Mouse (Mus musculus) cerebellum, adult 8-10 months (tissue): ENCODE results near the gene Zfp954.
"Not testable (repeated sequence)": the region's sequence is repeated elsewhere in the genome, so short reads cannot be mapped to it uniquely, and the experiment has no call there.

Source experiments
- DNase-seq: peaks from one replicate; pipeline ENCODE4 v3.0.0; 2022

Gene Zfp954

GRCm38 (mm10) chr7:7120921-7121601, at the start of gene Zfp954:
Gene Zfp954, minus strand, starts transcription at chr7:7121488.
- peak; percentile 82 for DNase-seq

DNA sequence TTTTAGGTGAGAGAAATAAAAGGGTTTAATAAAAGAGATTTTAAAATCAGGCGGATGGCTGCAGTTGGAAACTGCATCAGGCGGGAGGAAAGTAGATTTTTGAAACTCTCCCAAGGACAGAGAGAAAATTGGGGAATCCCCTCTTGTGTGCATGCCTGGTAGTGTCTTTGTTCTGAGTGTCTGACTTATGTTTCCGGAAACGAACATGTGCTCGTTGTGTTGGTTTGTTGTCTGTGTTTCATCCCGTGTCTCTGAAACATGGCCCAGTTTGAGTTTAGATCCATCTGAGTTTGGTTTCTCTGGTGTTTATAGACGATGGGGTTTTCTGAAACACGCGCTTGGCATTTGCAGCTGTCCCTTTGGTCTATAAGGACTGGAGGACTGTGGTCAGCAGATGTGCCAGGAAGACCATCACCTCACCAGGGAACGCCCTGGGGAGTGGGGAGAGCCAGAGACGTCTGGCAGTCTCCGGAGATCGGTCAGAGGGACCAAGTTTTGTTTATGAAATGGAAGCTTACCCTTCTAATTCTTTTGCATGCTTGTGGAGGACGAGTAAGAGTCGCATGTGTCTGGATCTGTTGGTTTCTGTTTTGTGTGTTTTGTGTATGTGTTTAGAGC, 24.8 kb upstream of the Zfp954 start:
- DNase-seq = no peak

DNA sequence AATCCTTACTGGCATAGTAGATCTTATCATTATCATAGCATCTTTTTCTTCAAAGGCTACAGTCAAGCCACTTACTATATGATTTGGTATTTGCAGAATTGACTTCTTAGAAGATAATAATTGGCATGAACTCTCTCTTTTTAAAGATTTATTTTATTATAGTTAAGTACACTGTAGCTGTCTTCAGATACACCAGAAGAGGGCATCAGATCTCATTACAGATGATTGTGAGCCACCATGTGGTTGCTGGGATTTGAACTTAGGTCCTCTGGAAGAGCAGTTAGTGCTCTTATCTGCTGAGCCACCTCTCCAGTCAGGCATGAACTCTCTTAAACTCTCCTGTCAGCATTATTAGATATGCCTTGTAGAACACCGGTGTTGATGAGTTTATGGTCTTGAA, 22.9 kb upstream of the Zfp954 start:
- DNase-seq = no peak

DNA sequence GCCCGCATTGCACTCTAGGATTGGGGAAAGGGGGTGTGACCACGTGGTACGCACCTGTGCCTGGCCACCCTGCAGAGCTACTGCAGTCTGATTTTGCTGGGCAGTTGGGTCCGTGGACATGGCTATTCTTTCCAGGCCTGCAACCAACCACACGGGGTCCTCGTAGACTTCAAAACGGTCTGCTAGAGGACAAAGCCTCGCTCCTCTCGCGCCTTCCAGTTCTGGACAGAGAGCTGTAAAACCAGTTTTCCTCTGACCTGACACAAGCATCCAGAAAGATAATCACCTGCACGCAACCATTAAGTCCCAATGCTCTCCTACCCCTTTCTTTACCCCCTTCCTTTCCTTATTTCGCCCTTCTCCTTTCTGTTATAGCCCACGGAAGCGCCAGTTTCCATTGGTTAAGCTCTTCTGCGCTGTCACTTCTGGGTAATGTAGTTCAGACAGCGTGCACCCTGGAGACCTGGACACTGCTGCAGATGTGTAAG, 15.1 kb upstream of the Zfp954 start, which contains the start of gene Zfp773:
Gene Zfp773, minus strand, starts transcription at position 377 of the 488 bp plus-strand sequence.
- peak; percentile 57 for DNase-seq

- DNase-seq = no peak
Measured at GRCm38 (mm10) chr7:7132751-7133150, 11.5 kb upstream of the Zfp954 start.

DNA sequence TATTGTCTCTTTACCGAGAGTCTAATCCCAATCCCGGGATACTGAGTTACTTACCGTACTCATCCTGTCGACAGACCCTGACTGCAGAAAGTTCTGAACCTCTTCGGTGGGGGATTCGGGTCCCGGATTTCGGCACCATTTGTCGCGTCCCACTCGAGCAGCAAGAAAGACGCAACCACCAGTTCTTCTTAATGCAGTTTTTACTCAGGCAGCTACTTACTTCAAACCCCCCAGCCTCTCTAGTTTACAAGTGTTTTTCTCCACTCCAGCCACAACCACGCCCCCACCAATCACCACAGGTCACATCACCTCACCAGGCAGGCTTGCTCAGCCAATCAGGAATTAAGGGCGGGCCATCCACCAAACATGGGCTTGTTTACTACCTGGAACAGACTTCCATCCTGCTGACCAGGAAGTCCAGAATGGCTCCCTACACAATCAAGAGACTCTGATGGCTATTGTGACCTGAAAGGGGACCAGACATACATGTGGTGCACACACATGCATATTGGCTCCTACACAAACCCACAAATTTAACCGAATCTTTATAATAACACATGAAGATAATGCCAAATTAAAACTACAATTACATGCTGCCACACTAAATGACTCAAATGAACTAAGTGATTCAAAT, 9.3 kb upstream of the Zfp954 start:
- DNase-seq = not testable (repeated sequence)

DNA sequence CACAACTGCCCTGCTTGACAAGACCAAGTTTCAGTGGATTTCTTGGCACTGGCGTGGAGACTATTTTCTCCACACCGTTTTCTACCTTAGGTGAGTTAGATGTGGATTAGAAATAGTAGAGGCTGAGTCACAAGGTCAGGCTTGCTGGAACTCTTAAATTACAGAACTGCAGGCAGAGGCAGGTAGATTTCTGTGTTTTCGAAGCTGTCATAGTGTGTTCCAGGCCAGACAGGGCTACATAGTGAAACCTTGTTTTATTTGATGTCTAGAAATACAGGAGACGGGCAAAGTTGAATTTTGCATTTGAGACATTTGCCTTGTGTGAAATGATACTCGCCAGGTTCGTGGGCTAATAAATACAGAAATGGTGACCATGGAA, 303 bp upstream of the Zfp954 start:
- no peak for DNase-seq

GRCm38 (mm10) chr7:7118441-7118840, 2.8 kb downstream of the Zfp954 start:
- DNase-seq = no peak

- no peak for DNase-seq
Measured at GRCm38 (mm10) chr7:7108501-7108900, 12.8 kb downstream of the Zfp954 start.
